Mouse (Mus musculus) intestine, embryonic 14.5 days (tissue): Measurements from ENCODE around the gene Capn5. TPM values are rescaled to one million over a fixed set of nuclear protein-coding genes. Genes with fewer than 3 reads are reported as not detected.
"Not testable (repeated sequence)": the region's sequence is repeated elsewhere in the genome, so short reads cannot be mapped to it uniquely, and the experiment has no call there.

Source experiments
- ATAC-seq: fragments of 200-750 bp; cut with Nextera tagmentation; replicated peaks from 2 replicates; pipeline ENCODE4 v1.8.0; 2017; ENCODE audit warnings: low read depth, moderate number of reproducible peaks, moderate TSS enrichment, moderate library complexity; ENCODE audit not compliant: low FRiP score, low TSS enrichment
- DNase-seq: peaks from one replicate; pipeline ENCODE4 v3.0.0-alpha.2; 2018; ENCODE audit warnings: low spot score
- H3K27ac ChIP-seq: fragments of 300-500 bp; sonication (generic); 2 replicates; pipeline ENCODE4 v1.5.1; 2014; ENCODE audit warnings: low read depth, mild to moderate bottlenecking, control low read depth
- H3K27me3 ChIP-seq: fragments of 300-500 bp; sonication (generic); replicated peaks from 2 replicates; pipeline ENCODE4 v1.6.1; 2014; ENCODE audit warnings: low read length, control low read depth; ENCODE audit not compliant: control insufficient read depth, insufficient read depth
- H3K36me3 ChIP-seq: fragments of 300-500 bp; sonication (generic); 2 replicates; pipeline ENCODE4 v1.6.1; 2014; ENCODE audit warnings: low read length, control low read depth; ENCODE audit not compliant: control insufficient read depth, insufficient read depth
- H3K4me1 ChIP-seq: fragments of 300-500 bp; sonication (generic); replicated peaks from 2 replicates; pipeline ENCODE4 v1.6.1; 2014; ENCODE audit warnings: low read length, control low read depth, mixed read lengths; ENCODE audit not compliant: control insufficient read depth, insufficient read depth
- H3K4me2 ChIP-seq: fragments of 300-500 bp; sonication (generic); 2 replicates; pipeline ENCODE4 v1.6.1; 2014; ENCODE audit warnings: low read length
- H3K4me3 ChIP-seq: fragments of 300-500 bp; sonication (generic); 2 replicates; pipeline ENCODE4 v1.5.1; 2014; ENCODE audit warnings: low read depth, low read length, control low read depth, mixed read lengths
- H3K9ac ChIP-seq: fragments of 300-500 bp; sonication (generic); 2 replicates; pipeline ENCODE4 v1.6.1; 2014; ENCODE audit warnings: mild to moderate bottlenecking, low read length
- H3K9me3 ChIP-seq: fragments of 300-500 bp; sonication (generic); 2 replicates; pipeline ENCODE4 v1.6.1; 2016; ENCODE audit warnings: low read length, control low read depth; ENCODE audit not compliant: control insufficient read depth
- WGBS: fragments of 180-500 bp; shearing (Covaris S2); extraction: QIAGEN DNeasy Blood & Tissue Kit; methylation state at CpG from one replicate; pipeline ENCODE4 v1.1.7; 2014; 5-methylcytosine and 5-hydroxymethylcytosine counted together
- polyA plus RNA-seq: library from polyadenylated mRNA; unstranded; fragments of >200 nt; fragmentation: Nextera tagmentation; extraction: Ambion mirVana; gene quantifications from 2 replicates; pipeline ENCODE4 v1.2.1, GENCODE M21; 2014

Gene Capn5
- polyA plus RNA-seq, 1 experiment from 2014 or later: 6.1 TPM

GRCm38 (mm10) chr7:98194026-98194792, 16.1 kb upstream of the Capn5 start:
- H3K36me3 ChIP-seq: no peaks in the 10 kb centered on the region
- H3K9ac ChIP-seq: no peak overlapping the region
- ATAC-seq (peak; percentile 44), DNase-seq (peak; percentile 76)
- H3K27ac ChIP-seq: no peak overlapping the region
- 2% methylated on average over 61 of the region's 61 CpGs for WGBS
- no peaks in the 10 kb centered on the region for H3K9me3 ChIP-seq
- peak overlapping the region; percentile 36 for H3K4me3 ChIP-seq
- peaks cover 13% of the 10 kb centered on the region; the same call in 1 of the 2 replicates for H3K4me1 ChIP-seq
- H3K27me3 ChIP-seq: peaks cover 45% of the 10 kb centered on the region
- peak overlapping the region; percentile 63 for H3K4me2 ChIP-seq

GRCm38 (mm10) chr7:98193515-98194025, 15.5 kb upstream of the Capn5 start:
- ATAC-seq: peak; percentile 50
- peak; percentile 67 for DNase-seq

GRCm38 (mm10) chr7:98191571-98192250, 13.6 kb upstream of the Capn5 start:
- no peak overlapping the region for H3K9ac ChIP-seq

More at GRCm38 (mm10) chr7:98193515-98194025, 15.5 kb upstream of the Capn5 start:
- H3K9me3 ChIP-seq: no peaks in the 10 kb centered on the region
- no peak overlapping the region for H3K9ac ChIP-seq
- peaks cover 45% of the 10 kb centered on the region for H3K27me3 ChIP-seq
- peak overlapping the region; percentile 36 for H3K4me3 ChIP-seq
- H3K4me2 ChIP-seq: peak overlapping the region; percentile 63
- no peak overlapping the region for H3K27ac ChIP-seq
- no peaks in the 10 kb centered on the region for H3K36me3 ChIP-seq
- H3K4me1 ChIP-seq: peaks cover 13% of the 10 kb centered on the region; the same call in 1 of the 2 replicates
- 6% methylated on average over 36 of the region's 36 CpGs for WGBS

DNA sequence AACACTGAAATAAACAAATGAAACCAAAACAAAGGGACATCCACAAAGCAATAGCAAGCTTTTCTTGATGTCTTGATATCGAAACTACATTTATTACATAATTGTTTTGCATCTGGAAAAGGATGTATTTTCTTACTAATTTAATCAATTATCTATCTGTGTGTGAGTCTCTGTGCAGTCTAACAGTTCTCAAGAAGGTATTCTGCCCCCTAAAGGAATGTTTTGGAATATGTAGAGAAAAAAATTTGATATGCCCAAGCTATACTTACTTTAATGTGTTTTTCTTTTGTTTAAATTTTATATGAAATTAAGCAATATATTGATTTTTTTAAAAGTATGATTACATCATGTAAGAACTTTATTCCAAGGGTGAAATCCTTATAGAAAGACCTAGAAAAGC, 12.5 kb upstream of the Capn5 start:
- WGBS: 89% methylated on average over 1 of the region's 1 CpGs
- peaks cover 13% of the 10 kb centered on the region; the same call in 1 of the 2 replicates for H3K4me1 ChIP-seq
- DNase-seq: no peak
- no peaks in the 10 kb centered on the region for H3K9me3 ChIP-seq
- H3K36me3 ChIP-seq: no peaks in the 10 kb centered on the region
- no peak overlapping the region for H3K27ac ChIP-seq
- H3K9ac ChIP-seq: no peak overlapping the region
- no peak overlapping the region for H3K4me2 ChIP-seq
- ATAC-seq: no peak
- peaks cover 40% of the 10 kb centered on the region for H3K27me3 ChIP-seq
- no peak overlapping the region for H3K4me3 ChIP-seq

More at GRCm38 (mm10) chr7:98191571-98192250, 13.6 kb upstream of the Capn5 start:
- ATAC-seq (no peak), DNase-seq (no peak)
- Histone ChIP-seq H3K36me3 (no peaks in the 10 kb centered on the region), H3K27ac (no peak overlapping the region), H3K27me3 (peaks cover 45% of the 10 kb centered on the region), H3K4me2 (no peak overlapping the region), H3K4me3 (no peak overlapping the region), H3K9me3 (no peaks in the 10 kb centered on the region), H3K4me1 (peaks cover 13% of the 10 kb centered on the region; the same call in 1 of the 2 replicates)
- WGBS: 68% methylated on average over 17 of the region's 17 CpGs

DNA sequence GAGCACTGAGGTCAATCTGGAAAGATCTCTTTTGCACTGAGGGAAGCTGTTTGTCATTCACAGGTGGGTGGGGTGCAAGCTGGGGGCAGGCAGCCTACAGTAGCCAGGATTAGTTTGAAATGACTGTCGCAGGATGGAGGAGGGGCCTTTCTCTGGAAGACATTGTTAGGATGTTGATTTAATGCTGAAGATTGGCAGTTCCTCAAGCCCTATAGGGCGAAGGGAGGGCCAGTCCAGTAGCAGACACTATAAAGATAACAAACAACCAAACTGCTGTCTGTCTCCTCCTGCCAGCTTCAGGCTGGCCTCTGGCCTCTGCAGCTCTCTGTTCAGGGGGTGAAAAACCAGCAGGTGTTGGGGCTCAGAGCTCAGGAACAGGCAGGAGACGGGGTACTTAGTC, 11.7 kb upstream of the Capn5 start:
- H3K4me3 ChIP-seq: no peak overlapping the region
- H3K9ac ChIP-seq: no peak overlapping the region
- DNase-seq (no peak), ATAC-seq (no peak)
- H3K36me3 ChIP-seq: no peaks in the 10 kb centered on the region
- H3K27me3 ChIP-seq: peaks cover 32% of the 10 kb centered on the region
- WGBS: 23% methylated on average over 3 of the region's 3 CpGs
- no peak overlapping the region for H3K27ac ChIP-seq
- peaks cover 13% of the 10 kb centered on the region; the same call in 1 of the 2 replicates for H3K4me1 ChIP-seq
- no peak overlapping the region for H3K4me2 ChIP-seq
- no peaks in the 10 kb centered on the region for H3K9me3 ChIP-seq

DNA sequence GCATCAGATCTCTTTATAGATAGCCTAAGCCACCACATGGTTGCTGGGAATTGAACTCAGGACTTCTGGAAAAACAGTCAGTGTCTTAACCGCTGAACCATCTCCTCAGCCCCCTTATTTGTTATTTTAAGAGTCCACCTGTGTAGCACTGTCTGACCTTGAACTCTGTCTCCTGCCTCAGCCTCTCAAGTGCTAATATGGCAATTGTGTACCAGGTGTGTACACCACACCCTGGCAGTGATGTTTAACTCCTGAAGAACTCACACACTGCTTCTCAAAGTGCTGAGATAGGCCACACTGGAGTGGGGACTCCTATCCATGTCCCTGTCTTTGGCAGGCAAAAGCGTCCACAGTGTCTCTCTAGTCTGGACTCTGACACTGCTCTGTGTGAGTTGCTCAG, 10.6 kb upstream of the Capn5 start:
- Histone ChIP-seq H3K27ac (no peak overlapping the region), H3K36me3 (no peaks in the 10 kb centered on the region), H3K4me3 (no peak overlapping the region), H3K27me3 (peaks cover 21% of the 10 kb centered on the region), H3K4me2 (no peak overlapping the region), H3K9me3 (no peaks in the 10 kb centered on the region), H3K4me1 (peaks cover 4% of the 10 kb centered on the region; the same call in 1 of the 2 replicates), H3K9ac (no peak overlapping the region)
- DNase-seq (no peak), ATAC-seq (no peak)
- 88% methylated on average over 2 of the region's 2 CpGs for WGBS

DNA sequence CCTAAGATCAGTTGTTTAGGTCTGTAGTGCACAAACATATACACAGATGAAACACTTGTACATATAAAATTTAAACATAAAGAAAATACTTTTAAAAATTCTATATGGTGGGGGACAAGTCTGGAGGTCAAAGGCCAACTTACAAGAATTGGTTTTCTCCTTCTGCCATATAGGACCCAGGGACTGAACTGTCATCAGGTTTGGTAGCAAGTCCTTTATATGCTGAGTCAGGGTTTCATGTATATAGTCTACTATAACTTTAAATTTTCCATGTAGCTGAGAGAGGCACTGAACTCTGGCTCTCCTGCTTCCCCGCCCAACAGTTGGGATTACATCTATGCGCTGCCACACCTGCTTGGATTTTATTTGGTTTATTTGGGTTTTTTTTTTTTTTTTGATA, 10.2 kb upstream of the Capn5 start:
- no peaks in the 10 kb centered on the region for H3K36me3 ChIP-seq
- H3K9me3 ChIP-seq: no peaks in the 10 kb centered on the region
- peaks cover 17% of the 10 kb centered on the region for H3K27me3 ChIP-seq
- no peak overlapping the region for H3K4me2 ChIP-seq
- no peaks in the 10 kb centered on the region for H3K4me1 ChIP-seq
- H3K9ac ChIP-seq: no peak overlapping the region
- no peak overlapping the region for H3K4me3 ChIP-seq
- no peak for DNase-seq
- 83% methylated on average over 2 of the region's 2 CpGs for whole genome bisulfite sequencing
- no peak for ATAC-seq
- no peak overlapping the region for H3K27ac ChIP-seq

DNA sequence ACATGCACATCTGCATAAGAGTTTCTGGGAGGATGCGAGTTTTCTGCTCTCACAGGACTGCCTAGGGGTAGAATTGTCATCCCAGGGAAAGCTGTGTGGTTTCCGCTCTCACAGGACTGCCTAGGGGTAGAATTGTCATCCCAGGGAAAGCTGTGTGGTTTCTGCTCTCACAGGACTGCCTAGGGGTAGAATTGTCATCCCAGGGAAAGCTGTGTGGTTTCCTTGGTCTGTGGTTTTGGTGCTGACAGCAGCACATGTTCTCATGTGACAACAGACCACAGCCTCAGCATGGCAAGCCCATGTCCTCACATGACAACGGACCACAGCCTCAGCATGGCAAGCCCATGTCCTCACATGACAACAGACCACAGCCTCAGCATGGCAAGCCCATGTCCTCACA, 9.3 kb upstream of the Capn5 start:
- not testable (repeated sequence) for H3K9me3 ChIP-seq, H3K9ac ChIP-seq, H3K4me1 ChIP-seq, H3K27me3 ChIP-seq, H3K4me3 ChIP-seq, ATAC-seq, DNase-seq, H3K27ac ChIP-seq, H3K4me2 ChIP-seq, H3K36me3 ChIP-seq
- WGBS: 88% methylated on average over 3 of the region's 3 CpGs
